Mouse (Mus musculus): ENCODE results near the gene Map7. TPM values are rescaled to one million over a fixed set of nuclear protein-coding genes. Genes with fewer than 3 reads are reported as not detected.

The Map7 gene
- total RNA-seq, 1 experiment from 2014 or later = 19.0 TPM

DNA sequence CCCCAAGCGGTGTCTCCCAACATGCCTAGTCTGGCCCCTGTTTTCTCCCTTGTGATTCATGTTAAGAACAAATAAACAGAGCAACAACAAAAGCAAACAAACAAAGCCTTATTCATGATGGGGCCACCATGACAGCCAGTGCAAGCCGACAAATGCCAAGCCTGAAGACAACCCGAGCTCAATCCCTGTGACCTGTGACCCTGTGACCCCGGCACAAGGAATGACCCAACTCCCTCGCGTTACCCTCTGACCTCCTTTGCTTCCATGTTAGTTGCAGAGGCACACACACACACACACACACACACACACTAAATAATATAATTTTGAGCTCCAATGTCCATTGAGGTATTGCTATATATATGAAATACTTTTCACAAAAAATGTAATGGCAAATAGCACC is 139.1 kb downstream of the Map7 start:
- DNase-seq = no peak

- DNase-seq = peak; percentile 90
Measured at GRCm38 (mm10) chr10:20290467-20290883, 142.2 kb downstream of the Map7 start.

- no peak for DNase-seq
Measured at GRCm38 (mm10) chr10:20295961-20296360, 147.7 kb downstream of the Map7 start.

DNA sequence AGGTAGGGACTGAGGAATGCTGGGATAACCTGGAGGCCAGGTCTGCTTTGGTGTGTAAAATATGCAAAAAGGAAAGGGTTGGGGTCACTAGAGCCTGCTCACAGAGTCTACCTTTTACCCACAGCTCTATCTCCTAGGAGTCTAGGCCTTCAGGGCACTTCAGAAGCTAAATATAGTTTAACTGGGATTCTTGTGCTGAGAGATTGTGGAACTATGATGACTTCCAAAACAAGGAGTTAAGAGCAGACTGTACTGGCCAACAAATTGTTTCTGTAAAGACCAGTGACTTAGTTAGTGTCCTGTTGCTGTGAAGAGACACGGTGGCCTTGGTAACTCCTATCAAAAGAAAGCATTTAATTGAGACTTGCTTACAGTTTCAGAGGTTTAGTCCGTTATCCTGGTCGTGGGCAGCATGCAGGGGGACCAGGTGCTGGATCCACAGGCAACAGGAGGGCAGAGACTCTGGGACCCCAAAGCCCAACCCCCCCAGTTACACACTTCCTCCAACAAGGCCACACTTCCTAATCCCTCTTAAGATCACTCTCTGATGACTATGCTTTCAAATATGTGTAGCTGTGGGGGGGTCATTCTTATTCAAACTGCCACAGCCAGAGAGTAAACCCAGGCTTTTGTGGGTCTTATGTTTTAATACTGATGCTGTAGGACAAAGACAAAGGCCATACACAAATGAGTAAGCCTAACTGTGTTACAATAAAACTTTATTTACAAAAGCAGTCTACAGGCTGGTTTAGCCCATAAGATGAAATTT is 150.1 kb downstream of the Map7 start:
- DNase-seq = no peak

DNA sequence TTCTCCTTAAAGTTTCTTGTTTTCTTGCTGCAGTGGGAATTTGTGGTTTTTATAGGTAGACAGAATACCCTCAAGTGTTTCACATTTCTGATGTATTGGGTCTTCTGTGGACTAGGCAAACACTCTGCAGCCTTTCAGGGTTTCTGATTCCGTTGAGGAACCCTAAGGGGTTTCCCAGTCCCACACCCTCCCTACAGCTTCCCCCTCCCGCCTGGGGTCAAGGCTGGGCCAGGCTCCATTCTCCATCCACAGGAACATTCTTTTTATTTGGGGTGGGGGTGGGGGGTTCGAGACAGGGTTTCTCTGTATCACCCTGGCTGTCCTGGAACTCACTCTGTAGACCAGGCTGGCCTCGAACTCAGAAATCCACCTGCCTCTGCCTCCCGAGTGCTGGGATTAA is 150.8 kb downstream of the Map7 start:
- no peak for DNase-seq

- peak; percentile 18 for DNase-seq
Measured at GRCm38 (mm10) chr10:20310969-20311769, 162.9 kb downstream of the Map7 start.

GRCm38 (mm10) chr10:20311918-20312735 is 163.9 kb downstream of the Map7 start, which contains the start of gene Bclaf1:
Gene Bclaf1 (plus strand): TSS chr10:20312469.
- DNase-seq = peak; percentile 100

- peak; percentile 97 for DNase-seq
Measured at GRCm38 (mm10) chr10:20312736-20313301, 164.5 kb downstream of the Map7 start.

- DNase-seq = no peak
Measured at GRCm38 (mm10) chr10:20313447-20313846, 165.2 kb downstream of the Map7 start.

DNA sequence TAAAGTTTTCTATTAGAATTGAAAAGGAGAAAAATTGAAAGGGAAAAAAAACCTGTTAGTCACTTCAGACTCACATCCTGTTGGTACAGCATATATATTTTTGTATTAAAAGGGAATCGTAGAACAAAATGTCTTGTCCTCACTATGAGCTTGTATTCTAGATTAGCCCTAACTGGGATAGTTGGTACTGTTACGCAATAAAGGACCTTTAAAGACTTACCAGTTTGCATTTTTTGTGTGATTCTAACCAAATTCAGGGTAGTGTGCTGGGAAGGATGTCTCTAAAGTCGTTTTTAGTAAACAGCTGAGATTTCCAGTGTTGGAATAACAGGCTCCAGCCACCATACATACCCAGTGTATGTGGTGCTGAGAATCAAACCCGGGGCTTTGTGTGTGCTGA is 165.7 kb downstream of the Map7 start:
- no peak for DNase-seq

DNA sequence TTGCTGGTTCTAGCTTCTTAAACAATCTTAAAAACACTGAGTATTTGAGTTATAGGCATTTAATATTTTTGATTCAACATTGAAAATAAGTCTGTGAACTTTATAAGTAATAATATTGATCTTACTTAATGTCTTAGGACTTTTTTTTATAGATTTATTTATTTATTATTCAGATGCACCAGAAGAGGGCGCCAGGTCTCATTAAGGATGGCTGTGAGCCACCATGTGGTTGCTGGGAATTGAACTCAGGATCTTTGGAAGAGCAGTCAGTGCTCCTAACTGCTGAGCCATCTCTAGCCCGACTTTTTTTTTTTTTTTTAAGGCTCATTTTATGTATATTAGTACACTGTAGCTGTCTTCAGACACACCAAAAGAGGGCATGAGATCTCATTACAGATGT is 166.5 kb downstream of the Map7 start:
- no peak for DNase-seq

- DNase-seq = no peak
Measured at GRCm38 (mm10) chr10:20317466-20317865, 169.2 kb downstream of the Map7 start.

GRCm38 (mm10) chr10:20326226-20326625 is 178.0 kb downstream of the Map7 start:
- no peak for DNase-seq

Small RNA genes within 50 kb of the gene (microRNA-seq; reads per million reads assigned to microRNA genes)
- 0 reads per million in 2 experiments for gene Mir6413

Other genes starting within 250 kb of the Map7 start
- gene Pex7, start 240.8 kb upstream of the Map7 start, total RNA-seq (2021) = 41.4 and 42.3 TPM in 2 replicates
- gene Map3k5, start 214.0 kb upstream of the Map7 start, total RNA-seq (2021) = 23.3 and 23.9 TPM in 2 replicates
- gene Bclaf1, start 164.0 kb downstream of the Map7 start, total RNA-seq (2021) = 125 and 138 TPM in 2 replicates
- gene Mtfr2, start 199.3 kb downstream of the Map7 start, total RNA-seq (2021) = 2.0 and 2.7 TPM in 2 replicates

Measured in adrenal gland, postnatal 14 days (tissue).